Mouse (Mus musculus): ENCODE results near the gene Pif1.

- no peak for TF ChIP-seq CTCF (IDR thresholded peaks at IDR 0.05; ENCODE audit: control insufficient read depth, insufficient read depth, insufficient read length)
- TF ChIP-seq USF1 (IDR thresholded peaks at IDR 0.05; ENCODE audit: low read depth): no peak
- TF ChIP-seq MAX (IDR thresholded peaks at IDR 0.05): no peak
These were observed 10.0 kb upstream of the Pif1 start for GRCm38 (mm10) chr9:65576861-65577510.

Measured in C2C12 (cell line).